Mouse (Mus musculus) cerebellum, adult 2 months (tissue): ENCODE measurements around the gene Cers5.

Source experiments
- CTCF ChIP-seq: fragments of 200-500 bp; IDR thresholded peaks from 2 replicates; pipeline ENCODE4 v1.5.1; 2011; ENCODE audit warnings: low read depth, mild to moderate bottlenecking, control low read depth, low read length, moderate library complexity, borderline replicate concordance; ENCODE audit not compliant: insufficient read depth
- POLR2A ChIP-seq: fragments of 200-500 bp; IDR thresholded peaks from 2 replicates; pipeline ENCODE4 v1.6.1; 2011; ENCODE audit warnings: low read length, control low read depth, borderline replicate concordance; ENCODE audit not compliant: insufficient read depth

DNA sequence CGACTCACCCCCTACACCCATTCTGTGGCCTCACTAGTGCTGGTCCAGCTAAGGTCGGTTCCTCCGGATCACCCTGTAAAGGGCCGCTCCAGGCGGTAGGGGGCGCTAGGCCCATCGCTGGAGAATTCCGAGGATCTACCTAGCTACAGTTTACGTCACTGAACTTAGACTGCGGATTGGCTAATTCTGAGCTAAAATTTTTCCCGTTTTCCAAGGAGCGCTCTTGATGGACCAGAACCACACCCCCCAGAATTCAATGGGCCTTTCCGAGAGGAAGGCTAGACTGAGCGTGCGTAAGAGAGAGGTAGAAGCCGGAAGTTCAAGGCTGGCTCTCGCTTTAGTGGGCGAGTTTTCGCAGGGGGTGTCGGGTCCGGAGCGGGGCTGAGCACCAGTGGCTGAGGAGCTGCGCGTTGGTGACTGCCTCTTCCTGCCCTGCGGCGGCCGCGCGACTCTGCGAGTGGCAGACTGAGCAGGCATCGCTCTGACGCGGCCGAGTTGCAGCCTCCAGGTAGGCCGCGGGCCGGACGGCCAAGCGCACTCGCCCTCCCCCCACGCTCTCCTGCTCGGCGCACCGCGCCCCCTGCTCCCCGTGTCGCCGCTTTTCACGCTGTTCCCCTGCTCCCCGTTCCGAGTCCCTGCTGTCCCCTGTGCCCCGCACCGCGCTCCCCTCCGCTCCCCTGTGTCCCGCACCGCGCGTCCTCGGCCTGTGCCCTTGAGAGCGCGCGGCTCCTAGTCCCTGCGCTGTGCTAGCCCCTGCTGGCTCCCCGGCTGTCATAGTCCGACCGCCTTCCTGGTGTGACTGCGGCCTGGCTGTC, 47.1 kb downstream of the Cers5 start, which contains the start of gene Cox14:
- TF ChIP-seq POLR2A = peak; percentile 81
- peak; percentile 90 for TF ChIP-seq CTCF
